Mouse (Mus musculus) midbrain, embryonic 12.5 days (tissue): ENCODE results near the gene Sbf2. TPM values are rescaled to one million over a fixed set of nuclear protein-coding genes. Genes with fewer than 3 reads are reported as not detected.
"Not testable (repeated sequence)": the region's sequence is repeated elsewhere in the genome, so short reads cannot be mapped to it uniquely, and the experiment has no call there.

ENCODE experiments used
- ATAC-seq: fragments of 200-750 bp; cut with Nextera tagmentation; 2 replicates; pipeline ENCODE4 v1.8.0; 2017; ENCODE audit warnings: low read depth, moderate TSS enrichment, moderate library complexity; ENCODE audit not compliant: low FRiP score
- H3K27ac ChIP-seq: fragments of 300-500 bp; sonication (generic); replicated peaks from 2 replicates; pipeline ENCODE4 v1.5.1; 2016; ENCODE audit warnings: mild to moderate bottlenecking
- H3K27me3 ChIP-seq: fragments of 300-500 bp; sonication (generic); 2 replicates; pipeline ENCODE4 v1.6.1; 2016; ENCODE audit warnings: mild to moderate bottlenecking
- H3K36me3 ChIP-seq: fragments of 300-500 bp; sonication (generic); 2 replicates; pipeline ENCODE4 v1.6.1; 2016
- H3K4me1 ChIP-seq: fragments of 300-500 bp; sonication (generic); 2 replicates; pipeline ENCODE4 v1.6.1; 2016
- H3K4me2 ChIP-seq: fragments of 300-500 bp; sonication (generic); replicated peaks from 2 replicates; pipeline ENCODE4 v1.6.1; 2016; ENCODE audit warnings: mild to moderate bottlenecking, moderate library complexity
- H3K4me3 ChIP-seq: fragments of 300-500 bp; sonication (generic); 2 replicates; pipeline ENCODE4 v1.5.1; 2016; ENCODE audit warnings: mild to moderate bottlenecking
- H3K9ac ChIP-seq: fragments of 300-500 bp; sonication (generic); replicated peaks from 2 replicates; pipeline ENCODE4 v1.6.1; 2016; ENCODE audit warnings: mild to moderate bottlenecking, moderate library complexity
- H3K9me3 ChIP-seq: fragments of 300-500 bp; sonication (generic); 2 replicates; pipeline ENCODE4 v1.6.1; 2016; ENCODE audit warnings: mild to moderate bottlenecking
- WGBS: fragments of 180-500 bp; shearing (Covaris S2); methylation state at CpG from one replicate; pipeline ENCODE4 v1.1.7; 2016; 5-methylcytosine and 5-hydroxymethylcytosine counted together
- polyA plus RNA-seq: library from polyadenylated mRNA; unstranded; fragments of >200 nt; fragmentation: Nextera tagmentation; extraction: Ambion mirVana; gene quantifications from 2 replicates; pipeline ENCODE4 v1.2.1, GENCODE M21; 2016

The Sbf2 gene
- polyA plus RNA-seq, 1 experiment from 2014 or later, result 57.7 TPM

DNA sequence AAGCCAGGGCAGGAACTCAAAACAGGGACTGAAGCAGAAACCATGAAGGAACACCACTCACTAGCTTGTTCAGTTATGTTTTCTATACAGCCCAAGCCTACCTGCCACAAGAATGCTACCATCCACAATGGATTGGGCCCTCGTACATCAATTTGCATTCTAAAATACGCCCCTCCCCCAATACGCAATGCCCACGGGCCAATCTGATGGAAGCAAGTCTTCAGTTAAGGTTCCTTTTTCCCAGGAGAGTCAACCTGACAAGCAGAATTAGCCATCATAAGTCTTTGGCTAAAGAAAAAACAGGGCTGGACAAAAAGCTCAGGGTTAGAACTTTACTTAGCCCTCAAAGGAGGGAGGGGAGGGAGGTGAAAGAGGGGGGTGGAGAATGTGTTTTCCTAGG lies 9.2 kb downstream of the Sbf2 start:
- no peaks in the 10 kb centered on the region for H3K36me3 ChIP-seq
- 86% methylated on average over 4 of the region's 4 CpGs for WGBS
- H3K9me3 ChIP-seq, result no peaks in the 10 kb centered on the region
- H3K4me1 ChIP-seq, result no peaks in the 10 kb centered on the region
- H3K4me2 ChIP-seq, result no peak overlapping the region
- H3K27ac ChIP-seq, result no peak overlapping the region
- no peaks in the 10 kb centered on the region for H3K27me3 ChIP-seq
- no peak overlapping the region for H3K9ac ChIP-seq
- ATAC-seq, result no peak
- H3K4me3 ChIP-seq, result no peak overlapping the region

DNA sequence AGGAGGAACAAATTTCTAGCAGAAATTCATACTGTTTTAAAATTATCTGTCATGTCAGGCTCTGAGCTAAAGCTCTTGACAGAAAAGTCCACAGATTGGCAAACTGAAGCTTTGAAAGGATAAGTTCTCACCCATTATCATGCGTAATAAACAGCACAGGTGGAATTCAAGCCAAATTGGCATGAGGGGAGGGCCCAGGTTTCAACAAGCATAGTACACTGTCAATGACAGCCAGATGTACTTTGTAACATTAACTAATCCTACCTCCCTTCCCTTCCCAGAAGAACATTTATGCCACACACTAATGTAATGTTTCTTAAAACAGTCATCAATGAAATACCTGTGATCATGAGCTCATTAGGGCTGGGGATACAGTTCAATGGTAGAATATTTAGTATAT lies 17.6 kb downstream of the Sbf2 start:
- Histone ChIP-seq H3K4me1 (no peaks in the 10 kb centered on the region), H3K9ac (no peak overlapping the region), H3K9me3 (0 out of 2 replicates have a peak, but pooled peaks cover 5% of the 10 kb centered on the region), H3K4me3 (no peak overlapping the region), H3K36me3 (0 out of 2 replicates have a peak, but pooled peaks cover 5% of the 10 kb centered on the region), H3K4me2 (no peak overlapping the region), H3K27me3 (no peaks in the 10 kb centered on the region), H3K27ac (no peak overlapping the region)
- 100% methylated on average over 1 of the region's 1 CpGs for WGBS
- ATAC-seq, result no peak

- WGBS, result 96% methylated on average over 3 of the region's 3 CpGs
- H3K27ac ChIP-seq, H3K36me3 ChIP-seq, H3K9me3 ChIP-seq, H3K4me3 ChIP-seq, H3K27me3 ChIP-seq, ATAC-seq, H3K4me2 ChIP-seq, H3K9ac ChIP-seq, H3K4me1 ChIP-seq: not testable (repeated sequence)
Observed at GRCm38 (mm10) chr7:110593991-110594390, 20.7 kb downstream of the Sbf2 start.

DNA sequence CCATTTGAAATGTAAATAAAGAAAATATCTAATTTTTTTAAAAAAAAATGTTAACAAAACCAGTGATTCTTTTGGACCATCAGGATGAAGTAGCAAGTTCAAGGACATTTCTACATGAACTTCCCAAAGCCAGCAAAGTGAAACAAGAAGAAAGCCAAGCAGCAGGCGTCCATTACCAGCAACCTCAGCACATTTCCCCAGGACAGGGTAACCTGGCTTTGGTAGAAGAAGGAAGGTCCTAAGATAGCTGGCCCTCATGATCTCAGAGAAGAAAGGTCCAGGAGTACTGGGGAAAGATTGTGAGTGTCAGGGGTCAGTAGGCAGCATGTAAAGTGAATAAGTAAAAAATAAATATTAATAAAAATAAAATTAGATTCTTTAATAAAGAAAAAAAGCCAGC lies 27.0 kb downstream of the Sbf2 start:
- no peak for ATAC-seq
- Histone ChIP-seq H3K27me3 (no peaks in the 10 kb centered on the region), H3K4me3 (no peak overlapping the region), H3K4me1 (no peaks in the 10 kb centered on the region), H3K9ac (no peak overlapping the region), H3K36me3 (no peaks in the 10 kb centered on the region), H3K27ac (no peak overlapping the region), H3K9me3 (no peaks in the 10 kb centered on the region), H3K4me2 (no peak overlapping the region)
- 88% methylated on average over 1 of the region's 1 CpGs for WGBS

- H3K4me1 ChIP-seq, result no peaks in the 10 kb centered on the region
- no peak overlapping the region for H3K4me3 ChIP-seq
- WGBS, result 92% methylated on average over 2 of the region's 2 CpGs
- H3K27me3 ChIP-seq, result no peaks in the 10 kb centered on the region
- H3K9ac ChIP-seq, result no peak overlapping the region
- no peaks in the 10 kb centered on the region for H3K9me3 ChIP-seq
- H3K4me2 ChIP-seq, result no peak overlapping the region
- H3K36me3 ChIP-seq, result no peaks in the 10 kb centered on the region
- no peak overlapping the region for H3K27ac ChIP-seq
- ATAC-seq, result no peak
Observed at GRCm38 (mm10) chr7:110585250-110585649, 29.5 kb downstream of the Sbf2 start.

GRCm38 (mm10) chr7:110584159-110584558 lies 30.6 kb downstream of the Sbf2 start:
- 68% methylated on average over 2 of the region's 2 CpGs for WGBS
- no peaks in the 10 kb centered on the region for H3K9me3 ChIP-seq
- no peak overlapping the region for H3K27ac ChIP-seq
- no peak overlapping the region for H3K4me2 ChIP-seq
- no peaks in the 10 kb centered on the region for H3K4me1 ChIP-seq
- H3K36me3 ChIP-seq, result no peaks in the 10 kb centered on the region
- no peak overlapping the region for H3K4me3 ChIP-seq
- ATAC-seq, result no peak
- H3K9ac ChIP-seq, result no peak overlapping the region
- H3K27me3 ChIP-seq, result no peaks in the 10 kb centered on the region

- no peak overlapping the region for H3K4me2 ChIP-seq
- H3K27ac ChIP-seq, result no peak overlapping the region
- no peak for ATAC-seq
- H3K36me3 ChIP-seq, result no peaks in the 10 kb centered on the region
- no peaks in the 10 kb centered on the region for H3K4me1 ChIP-seq
- no peaks in the 10 kb centered on the region for H3K27me3 ChIP-seq
- H3K4me3 ChIP-seq, result no peak overlapping the region
- H3K9ac ChIP-seq, result no peak overlapping the region
- WGBS, result 91% methylated on average over 3 of the region's 3 CpGs
- H3K9me3 ChIP-seq, result no peaks in the 10 kb centered on the region
Observed at GRCm38 (mm10) chr7:110583705-110584104, 31.0 kb downstream of the Sbf2 start.

DNA sequence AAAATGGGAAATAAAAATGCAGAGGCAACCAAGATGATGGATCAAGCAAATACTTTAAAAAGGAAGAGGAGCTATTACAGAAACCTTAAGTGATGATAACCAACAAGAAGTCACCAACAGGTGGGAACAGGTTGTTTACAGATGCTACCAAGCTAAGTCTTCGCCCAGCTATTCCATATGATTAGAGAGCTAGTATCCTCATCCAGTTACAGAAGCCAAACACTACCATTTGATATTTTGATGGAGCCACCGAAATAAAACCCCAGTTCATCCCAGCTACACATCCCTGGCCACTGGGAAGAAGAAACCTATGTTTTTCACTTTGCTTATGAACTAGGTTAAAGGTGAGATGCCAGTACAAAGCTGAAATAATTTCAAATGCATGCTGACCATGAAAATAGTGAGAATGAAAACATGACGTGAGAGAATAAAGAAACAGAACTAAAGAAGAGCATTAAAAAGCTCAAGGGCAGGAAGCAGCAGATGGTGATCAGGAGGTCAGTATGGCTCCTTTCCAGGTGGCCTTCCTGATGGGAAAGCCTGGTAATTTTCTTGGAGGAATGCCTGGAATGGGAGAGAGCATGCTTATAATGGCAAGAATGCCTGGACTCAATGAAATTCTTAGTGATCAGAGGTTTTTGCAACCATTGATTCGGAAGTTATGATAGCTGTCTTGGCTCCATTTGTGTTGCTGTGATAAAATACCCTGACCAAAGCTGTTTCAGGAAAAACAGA lies 48.7 kb downstream of the Sbf2 start:
- H3K9me3 ChIP-seq, result no peaks in the 10 kb centered on the region
- H3K4me3 ChIP-seq, result no peak overlapping the region
- H3K9ac ChIP-seq, result no peak overlapping the region
- no peak overlapping the region for H3K27ac ChIP-seq
- no peaks in the 10 kb centered on the region for H3K36me3 ChIP-seq
- no peak for ATAC-seq
- no peak overlapping the region for H3K4me2 ChIP-seq
- no peaks in the 10 kb centered on the region for H3K27me3 ChIP-seq
- 89% methylated on average over 4 of the region's 4 CpGs for WGBS
- no peaks in the 10 kb centered on the region for H3K4me1 ChIP-seq

- Histone ChIP-seq H3K4me1 (no peaks in the 10 kb centered on the region), H3K27ac (no peak overlapping the region), H3K36me3 (0 out of 2 replicates have a peak, but pooled peaks cover 10% of the 10 kb centered on the region), H3K4me2 (no peak overlapping the region), H3K4me3 (no peak overlapping the region), H3K27me3 (no peaks in the 10 kb centered on the region), H3K9me3 (no peaks in the 10 kb centered on the region), H3K9ac (no peak overlapping the region)
- WGBS, result 94% methylated on average over 1 of the region's 1 CpGs
- no peak for ATAC-seq
Observed at GRCm38 (mm10) chr7:110561647-110562046, 53.1 kb downstream of the Sbf2 start.

GRCm38 (mm10) chr7:110557001-110557400 lies 57.7 kb downstream of the Sbf2 start:
- Histone ChIP-seq H3K27ac (no peak overlapping the region), H3K36me3 (0 out of 2 replicates have a peak, but pooled peaks cover 10% of the 10 kb centered on the region), H3K4me3 (no peak overlapping the region), H3K9me3 (no peaks in the 10 kb centered on the region), H3K9ac (no peak overlapping the region), H3K4me1 (no peaks in the 10 kb centered on the region), H3K4me2 (no peak overlapping the region), H3K27me3 (no peaks in the 10 kb centered on the region)
- no peak for ATAC-seq

DNA sequence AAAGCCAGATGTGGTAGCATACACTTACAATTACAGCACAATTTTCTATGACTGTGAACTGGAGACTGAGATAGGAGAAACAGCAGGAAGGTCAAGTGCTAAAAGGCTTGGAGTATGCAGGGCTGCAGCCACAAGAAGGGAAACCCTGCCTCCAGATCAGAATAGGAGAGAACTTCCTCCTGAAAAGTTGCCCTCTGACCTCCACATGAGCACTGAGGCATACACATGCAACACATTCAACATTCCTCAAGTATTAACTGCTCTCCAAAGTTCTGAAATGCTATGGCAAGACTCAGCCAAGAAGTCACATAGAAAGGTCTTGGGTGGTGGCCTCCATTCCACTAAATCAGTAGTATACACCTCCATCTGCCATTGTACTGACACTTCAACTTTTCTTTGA lies 58.5 kb downstream of the Sbf2 start:
- no peak overlapping the region for H3K27ac ChIP-seq
- H3K36me3 ChIP-seq, result 0 out of 2 replicates have a peak, but pooled peaks cover 10% of the 10 kb centered on the region
- no peaks in the 10 kb centered on the region for H3K4me1 ChIP-seq
- no peak overlapping the region for H3K4me2 ChIP-seq
- H3K4me3 ChIP-seq, result no peak overlapping the region
- no peak for ATAC-seq
- no peaks in the 10 kb centered on the region for H3K9me3 ChIP-seq
- H3K9ac ChIP-seq, result no peak overlapping the region
- no peaks in the 10 kb centered on the region for H3K27me3 ChIP-seq

GRCm38 (mm10) chr7:110555260-110555659 lies 59.5 kb downstream of the Sbf2 start:
- Histone ChIP-seq H3K9ac (no peak overlapping the region), H3K36me3 (0 out of 2 replicates have a peak, but pooled peaks cover 10% of the 10 kb centered on the region), H3K4me1 (no peaks in the 10 kb centered on the region), H3K27ac (no peak overlapping the region), H3K9me3 (no peaks in the 10 kb centered on the region), H3K4me2 (no peak overlapping the region), H3K4me3 (no peak overlapping the region), H3K27me3 (no peaks in the 10 kb centered on the region)
- no peak for ATAC-seq
- WGBS, result 97% methylated on average over 1 of the region's 1 CpGs

GRCm38 (mm10) chr7:110548268-110548667 lies 66.5 kb downstream of the Sbf2 start:
- Histone ChIP-seq H3K4me1 (no peaks in the 10 kb centered on the region), H3K9me3 (no peaks in the 10 kb centered on the region), H3K36me3 (no peaks in the 10 kb centered on the region), H3K4me3 (no peak overlapping the region), H3K27me3 (no peaks in the 10 kb centered on the region), H3K4me2 (no peak overlapping the region), H3K27ac (no peak overlapping the region), H3K9ac (no peak overlapping the region)
- ATAC-seq, result no peak
- 86% methylated on average over 1 of the region's 1 CpGs for WGBS
